Mouse (Mus musculus): ENCODE data around the gene Ctbp2. TPM values are rescaled to one million over a fixed set of nuclear protein-coding genes. Genes with fewer than 3 reads are reported as not detected.

Ctbp2 gene
- polyA plus RNA-seq (2012; rRNA removed; ENCODE audit: low replicate concordance), result 25.4 and 32.6 TPM in 2 replicates

GRCm38 (mm10) chr7:133123999-133124700 lies at the start of gene Ctbp2:
Gene Ctbp2, minus strand, starts transcription at chr7:133124354.

DNA sequence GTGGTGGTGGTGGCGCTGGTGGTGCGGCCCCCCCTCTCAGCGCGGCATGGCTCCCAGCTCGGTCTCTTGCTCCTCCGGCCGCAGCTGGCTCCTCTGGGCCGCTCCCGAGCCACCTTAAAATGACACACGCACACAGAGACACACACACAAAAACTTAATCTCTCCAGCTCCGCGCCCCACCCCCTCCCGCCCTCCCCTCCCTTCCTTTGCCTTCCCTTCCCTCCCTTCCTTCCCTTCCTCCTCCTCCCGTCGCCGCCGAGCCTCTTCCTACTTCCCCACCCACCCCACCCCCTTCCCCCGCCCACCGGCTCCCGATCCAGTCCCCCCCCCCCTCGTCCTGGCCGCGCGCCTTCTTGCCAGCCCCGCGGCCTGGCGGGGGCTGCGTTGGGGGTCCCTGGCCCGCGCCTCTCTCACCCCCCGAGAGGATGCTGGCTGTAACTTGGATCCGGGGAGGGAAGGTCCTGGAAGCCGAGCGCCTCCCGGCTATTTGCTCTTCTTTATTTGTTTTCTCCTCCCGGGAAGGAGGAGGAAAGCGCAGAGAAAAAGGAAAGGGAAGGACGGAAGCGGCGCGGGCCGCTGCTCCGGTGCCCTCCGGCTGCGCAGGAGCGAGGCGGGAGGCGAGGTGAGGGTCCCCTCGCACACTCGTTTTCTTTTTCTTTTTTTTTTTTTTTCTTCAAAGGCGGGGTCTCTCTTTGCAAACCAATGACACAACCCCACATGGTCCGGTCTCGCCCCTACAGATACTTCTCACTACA lies 733 bp downstream of the Ctbp2 start, which contains the start of gene Fgfr2:
Gene Fgfr2 (minus strand): TSS at position 107 of the 755 bp plus-strand sequence.

Other genes with a start within 250 kb of the Ctbp2 start
- 1.6 and 1.7 TPM in 2 replicates for gene Zranb1, start 193.2 kb downstream of the Ctbp2 start, polyA plus RNA-seq (2012; rRNA removed; ENCODE audit: low replicate concordance)
- gene Fgfr2, start 1.0 kb downstream of the Ctbp2 start, polyA plus RNA-seq (2012; rRNA removed; ENCODE audit: low replicate concordance), result 8.8 and 10.0 TPM in 2 replicates

All from duodenum, adult 2 months (tissue).